Mouse (Mus musculus) hindbrain, embryonic 10.5 days (tissue): ENCODE measurements around the gene Cd22. TPM values are rescaled to one million over a fixed set of nuclear protein-coding genes. Genes with fewer than 3 reads are reported as not detected.
A peak's percentile ranks its signal among the peaks of the same experiment; 100 is the strongest.
"Not testable (repeated sequence)": the region's sequence is repeated elsewhere in the genome, so short reads cannot be mapped to it uniquely, and the experiment has no call there.

ENCODE experiments used
- DNase-seq: peaks from one replicate; pipeline ENCODE4 v3.0.0-alpha.2; 2017; ENCODE audit warnings: low spot score
- H3K27ac ChIP-seq: fragments of 300-500 bp; sonication (generic); 2 replicates; pipeline ENCODE4 v1.5.1; 2016; ENCODE audit warnings: mild to moderate bottlenecking, moderate library complexity
- H3K27me3 ChIP-seq: fragments of 300-500 bp; sonication (generic); 2 replicates; pipeline ENCODE4 v1.6.1; 2016; ENCODE audit warnings: mild to moderate bottlenecking; ENCODE audit not compliant: poor library complexity, insufficient read depth, severe bottlenecking
- H3K36me3 ChIP-seq: fragments of 300-500 bp; sonication (generic); 2 replicates; pipeline ENCODE4 v1.6.1; 2016; ENCODE audit warnings: mild to moderate bottlenecking, moderate library complexity
- H3K4me1 ChIP-seq: fragments of 300-500 bp; sonication (generic); replicated peaks from 2 replicates; pipeline ENCODE4 v1.6.1; 2016; ENCODE audit warnings: mild to moderate bottlenecking
- H3K4me3 ChIP-seq: fragments of 300-500 bp; sonication (generic); 2 replicates; pipeline ENCODE4 v1.5.1; 2016; ENCODE audit warnings: mild to moderate bottlenecking, moderate library complexity
- H3K9me3 ChIP-seq: fragments of 300-500 bp; sonication (generic); 2 replicates; pipeline ENCODE4 v1.6.1; 2016; ENCODE audit warnings: mild to moderate bottlenecking, moderate library complexity
- WGBS: fragments of 180-500 bp; shearing (Covaris S2); methylation state at CpG from one replicate; pipeline ENCODE4 v1.1.7; 2016; 5-methylcytosine and 5-hydroxymethylcytosine counted together
- polyA plus RNA-seq: library from polyadenylated mRNA; unstranded; fragments of >200 nt; fragmentation: Nextera tagmentation; extraction: Ambion mirVana; gene quantifications from 2 replicates; pipeline ENCODE4 v1.2.1, GENCODE M21; 2016

The Cd22 gene
- 0.11 TPM in 1 of 2 replicates, not detected in the other for polyA plus RNA-seq

DNA sequence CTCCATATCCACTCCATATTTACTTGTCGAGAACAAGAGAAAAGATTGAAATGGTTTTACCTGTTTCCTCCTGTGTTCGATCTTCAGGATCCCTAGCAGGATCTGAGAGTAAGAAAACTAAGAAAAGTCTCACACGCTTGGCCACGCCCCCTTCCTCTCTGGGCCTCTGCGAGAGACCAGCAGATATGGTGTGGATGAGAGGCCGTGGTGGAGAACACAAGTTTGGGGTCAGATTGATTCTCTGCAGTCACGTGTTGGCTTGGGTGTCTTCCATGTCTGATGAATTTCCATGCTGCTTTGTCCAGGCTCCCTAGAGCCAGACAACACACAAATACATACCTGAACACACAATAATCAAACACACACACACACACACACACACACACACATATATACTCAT lies at the start of gene Cd22:
TSS of gene Cd22 (minus strand) at position 167 of the 400 bp plus-strand sequence.
- 76% methylated on average over 7 of the region's 7 CpGs for WGBS
- DNase-seq, result no peak
- Histone ChIP-seq H3K27ac (no peak within 1 kb of the TSS), H3K4me1 (no peaks in the 10 kb centered on the region), H3K36me3 (no peaks in the 10 kb centered on the region), H3K9me3 (0 out of 2 replicates have a peak, but pooled peaks cover 4% of the 10 kb centered on the region), H3K27me3 (no peaks in the 10 kb centered on the region), H3K4me3 (no peak within 1 kb of the TSS)

DNA sequence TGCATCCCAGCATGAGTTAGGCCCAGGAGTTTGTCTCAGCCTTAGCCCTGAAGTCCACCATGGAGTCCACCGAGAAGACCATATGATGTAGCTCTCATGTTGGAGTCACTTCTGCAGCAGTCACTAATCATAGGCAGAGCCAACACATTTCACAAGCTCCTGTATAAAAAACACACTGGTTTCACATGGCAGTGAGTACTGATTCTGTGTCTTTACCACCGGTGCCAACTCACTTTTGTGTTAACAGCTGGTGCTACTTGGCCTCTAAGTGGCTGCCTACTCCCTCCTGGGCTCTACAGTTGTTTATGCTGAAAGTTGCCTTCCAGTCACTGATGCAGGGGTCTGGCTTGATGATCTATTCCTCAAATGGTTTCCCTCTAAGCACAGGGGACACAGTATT lies 44.4 kb upstream of the Cd22 start, which contains the start of gene Hamp2:
TSS of gene Hamp2 (minus strand) at position 101 of the 400 bp plus-strand sequence.
- H3K27ac ChIP-seq, H3K4me1 ChIP-seq, DNase-seq, H3K4me3 ChIP-seq, H3K27me3 ChIP-seq, H3K9me3 ChIP-seq, H3K36me3 ChIP-seq: not testable (repeated sequence)
- WGBS, result 80% methylated on average over 2 of the region's 2 CpGs

DNA sequence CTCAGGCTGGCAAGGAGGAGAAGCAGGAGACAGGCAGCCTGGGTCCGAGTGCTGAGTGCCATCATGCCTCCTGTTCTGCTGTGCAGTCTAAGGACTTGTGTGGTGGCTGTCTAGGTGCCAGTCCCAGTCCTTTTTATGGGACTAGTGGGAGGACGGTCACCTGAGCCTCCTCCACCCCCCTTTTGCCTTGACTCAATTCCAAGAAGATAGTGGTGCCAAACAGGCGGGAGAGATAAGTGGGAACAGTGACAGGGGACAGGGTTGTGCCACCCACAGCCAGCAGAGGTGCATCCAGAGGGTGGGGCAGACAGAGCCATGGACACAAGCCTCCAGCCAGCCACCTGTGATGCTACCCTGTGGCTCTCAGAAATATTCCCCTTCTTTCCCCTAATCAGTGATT lies 43.9 kb upstream of the Cd22 start:
- no peak overlapping the region for H3K4me3 ChIP-seq
- no peak for DNase-seq
- H3K36me3 ChIP-seq, result no peaks in the 10 kb centered on the region
- no peak overlapping the region for H3K27ac ChIP-seq
- no peaks in the 10 kb centered on the region for H3K4me1 ChIP-seq
- no peaks in the 10 kb centered on the region for H3K9me3 ChIP-seq
- 79% methylated on average over 3 of the region's 3 CpGs for WGBS
- H3K27me3 ChIP-seq, result no peaks in the 10 kb centered on the region

- H3K9me3 ChIP-seq, DNase-seq: not testable (repeated sequence)
- WGBS, result 54% methylated on average over 3 of the region's 3 CpGs
Measured at GRCm38 (mm10) chr7:30922490-30922889, 42.3 kb upstream of the Cd22 start.

DNA sequence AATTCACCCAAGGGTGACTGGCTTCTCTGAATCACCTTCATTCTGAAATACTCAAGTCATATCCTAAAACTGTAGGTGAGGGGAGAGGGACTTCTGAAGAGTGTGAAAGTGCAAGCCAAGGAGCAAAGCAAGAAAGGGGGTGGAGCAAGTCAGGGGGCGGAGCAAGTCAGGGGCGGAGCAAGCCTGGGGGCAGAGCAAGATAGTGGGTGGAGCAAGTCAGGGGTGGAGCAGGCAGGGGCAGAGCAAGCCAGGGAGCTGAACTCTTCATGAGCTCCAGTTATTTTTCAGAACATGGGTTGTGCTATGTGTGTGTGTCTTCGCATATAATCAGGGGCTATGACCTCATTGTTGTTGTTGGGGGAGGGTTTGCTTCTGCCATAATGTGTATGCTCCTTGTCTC lies 40.1 kb upstream of the Cd22 start:
- H3K4me1 ChIP-seq, result peaks cover 7% of the 10 kb centered on the region
- no peak for DNase-seq
- H3K36me3 ChIP-seq, result no peaks in the 10 kb centered on the region
- H3K27me3 ChIP-seq, result no peaks in the 10 kb centered on the region; the same call in 1 of the 2 replicates
- H3K27ac ChIP-seq, result no peak overlapping the region
- WGBS, result 67% methylated on average over 3 of the region's 3 CpGs
- no peaks in the 10 kb centered on the region for H3K9me3 ChIP-seq
- no peak overlapping the region for H3K4me3 ChIP-seq

More at GRCm38 (mm10) chr7:30922490-30922889, 42.3 kb upstream of the Cd22 start:
- not testable (repeated sequence) for H3K4me1 ChIP-seq, H3K36me3 ChIP-seq, H3K27me3 ChIP-seq, H3K4me3 ChIP-seq, H3K27ac ChIP-seq

DNA sequence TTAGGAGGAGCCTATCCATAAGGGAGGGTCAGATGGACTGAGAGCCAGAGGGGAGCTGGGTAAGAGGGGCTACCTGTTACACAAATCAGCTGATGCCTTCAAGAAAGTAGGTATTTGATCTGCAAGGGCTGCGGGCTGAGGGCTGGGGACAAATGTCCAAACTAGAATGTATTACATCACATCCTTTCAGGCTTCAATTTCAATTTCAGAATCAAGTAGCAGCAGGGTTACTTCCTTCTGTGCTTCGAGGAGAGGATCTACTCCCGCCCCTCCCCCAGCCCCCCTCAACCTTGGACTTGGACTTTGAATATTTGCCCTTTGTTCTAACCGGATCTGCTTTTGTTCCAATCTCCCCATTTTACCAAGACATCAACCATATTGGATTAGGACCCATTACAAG lies 37.1 kb upstream of the Cd22 start:
- no peak overlapping the region for H3K4me3 ChIP-seq
- no peaks in the 10 kb centered on the region; the same call in 1 of the 2 replicates for H3K27me3 ChIP-seq
- H3K4me1 ChIP-seq, result peaks cover 7% of the 10 kb centered on the region
- H3K9me3 ChIP-seq, result no peaks in the 10 kb centered on the region
- H3K27ac ChIP-seq, result no peak overlapping the region
- WGBS, result 57% methylated on average over 4 of the region's 4 CpGs
- no peak for DNase-seq
- no peaks in the 10 kb centered on the region for H3K36me3 ChIP-seq

GRCm38 (mm10) chr7:30916713-30917112 lies 36.6 kb upstream of the Cd22 start:
- DNase-seq, result no peak
- peaks cover 7% of the 10 kb centered on the region for H3K4me1 ChIP-seq
- WGBS, result 32% methylated on average over 6 of the region's 6 CpGs
- H3K27me3 ChIP-seq, result no peaks in the 10 kb centered on the region; the same call in 1 of the 2 replicates
- H3K4me3 ChIP-seq, result no peak overlapping the region
- H3K27ac ChIP-seq, result no peak overlapping the region
- H3K36me3 ChIP-seq, result no peaks in the 10 kb centered on the region
- no peaks in the 10 kb centered on the region for H3K9me3 ChIP-seq

GRCm38 (mm10) chr7:30914732-30915131 lies 34.6 kb upstream of the Cd22 start, which contains the start of gene Mag:
Gene Mag, minus strand, starts transcription at chr7:30914873.
- Histone ChIP-seq H3K27me3 (no peaks in the 10 kb centered on the region; the same call in 1 of the 2 replicates), H3K27ac (no peak within 1 kb of the TSS), H3K36me3 (no peaks in the 10 kb centered on the region), H3K4me3 (no peak within 1 kb of the TSS), H3K9me3 (no peaks in the 10 kb centered on the region), H3K4me1 (peaks cover 7% of the 10 kb centered on the region)
- DNase-seq, result no peak
- WGBS, result 77% methylated on average over 8 of the region's 8 CpGs

DNA sequence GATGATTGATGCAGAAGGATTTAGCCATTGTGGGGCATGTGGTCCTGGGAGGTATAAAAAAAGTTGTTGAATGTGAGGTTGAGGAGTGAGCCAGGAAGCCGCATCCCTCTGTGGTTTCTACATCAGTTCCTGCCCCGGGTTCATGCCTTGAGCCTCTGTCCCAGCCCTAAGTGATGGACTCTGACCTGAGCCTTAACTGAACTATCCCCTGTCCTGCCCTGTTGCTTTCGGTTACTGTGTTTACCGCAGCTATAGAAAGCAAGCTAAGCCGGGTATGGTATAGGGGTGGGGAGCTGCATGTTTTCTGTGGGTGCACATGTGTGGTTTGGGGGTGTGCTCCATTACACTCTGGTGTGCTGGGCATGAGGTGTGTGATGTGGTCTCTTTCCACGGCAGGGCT lies 29.6 kb upstream of the Cd22 start:
- Histone ChIP-seq H3K4me1 (peaks cover 12% of the 10 kb centered on the region), H3K9me3 (no peaks in the 10 kb centered on the region), H3K36me3 (no peaks in the 10 kb centered on the region), H3K4me3 (no peak overlapping the region), H3K27me3 (peaks cover 9% of the 10 kb centered on the region; the same call in 1 of the 2 replicates), H3K27ac (no peak overlapping the region)
- WGBS, result 83% methylated on average over 6 of the region's 6 CpGs
- DNase-seq, result no peak

DNA sequence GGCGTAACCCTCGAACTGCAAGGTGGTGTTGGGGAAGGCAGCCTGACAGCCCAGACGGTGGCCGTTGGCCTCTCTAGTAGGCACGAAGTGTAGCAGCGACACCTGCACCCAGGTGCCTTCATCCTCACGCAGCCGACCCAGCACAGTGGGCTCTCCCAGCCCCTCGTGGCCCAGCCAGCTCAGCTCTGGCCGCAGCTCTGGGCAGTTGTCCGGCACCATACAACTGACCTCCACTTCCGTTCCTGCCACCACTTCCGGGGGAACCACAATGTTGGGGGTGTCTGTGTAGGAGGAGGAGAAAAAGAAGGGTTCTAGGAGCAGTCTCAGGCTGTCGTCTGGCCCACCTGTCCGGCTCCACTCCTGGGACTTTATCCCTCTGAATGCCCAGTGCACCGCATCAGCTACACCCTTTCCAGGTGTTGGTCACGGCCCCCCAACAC lies 28.9 kb upstream of the Cd22 start:
- Histone ChIP-seq H3K27me3 (peaks cover 9% of the 10 kb centered on the region; the same call in 1 of the 2 replicates), H3K9me3 (no peaks in the 10 kb centered on the region), H3K36me3 (no peaks in the 10 kb centered on the region), H3K27ac (no peak overlapping the region), H3K4me1 (peaks cover 12% of the 10 kb centered on the region), H3K4me3 (peak overlapping the region; percentile 48)
- no peak for DNase-seq
- WGBS, result 29% methylated on average over 16 of the region's 17 CpGs

DNA sequence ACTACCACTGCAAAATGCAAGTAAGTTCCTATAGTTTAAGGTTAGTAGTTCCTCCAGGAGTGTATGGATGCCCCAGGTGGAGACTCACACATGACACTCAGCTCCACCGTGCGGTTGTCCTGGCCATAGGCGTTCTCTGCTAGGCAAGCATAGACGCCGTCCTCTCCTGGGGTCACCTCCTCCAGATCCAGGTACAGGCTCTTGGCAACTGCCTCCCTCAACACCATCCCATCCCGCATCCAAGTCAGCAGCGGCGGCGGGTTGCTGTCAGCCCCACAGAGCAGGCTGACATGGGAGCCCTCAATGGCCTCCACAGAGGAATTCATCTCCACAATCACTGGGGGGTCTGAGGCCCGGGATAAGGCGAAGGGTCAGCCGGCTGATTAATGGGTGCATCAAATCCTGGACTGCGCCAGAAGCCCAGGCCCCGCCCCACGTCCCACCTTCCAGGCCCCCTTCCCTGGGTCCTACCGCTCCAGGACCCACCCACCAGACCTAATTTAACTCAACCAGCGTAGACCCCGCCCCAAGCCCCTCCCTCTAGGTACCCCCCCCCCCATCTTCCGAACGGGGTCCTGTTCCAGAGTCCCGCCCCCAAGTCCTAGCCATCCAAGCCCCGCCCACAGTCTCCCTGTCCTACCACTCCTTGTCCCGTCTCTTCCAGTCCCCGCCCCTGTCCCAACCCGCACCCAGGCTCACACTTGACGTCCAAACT lies 28.3 kb upstream of the Cd22 start:
- peak overlapping the region; percentile 48 for H3K4me3 ChIP-seq
- no peak overlapping the region for H3K27ac ChIP-seq
- no peaks in the 10 kb centered on the region for H3K9me3 ChIP-seq
- peak; percentile 65 for DNase-seq
- WGBS, result 2% methylated on average over 26 of the region's 26 CpGs
- H3K4me1 ChIP-seq, result peaks cover 12% of the 10 kb centered on the region
- no peaks in the 10 kb centered on the region for H3K36me3 ChIP-seq
- peaks cover 9% of the 10 kb centered on the region; the same call in 1 of the 2 replicates for H3K27me3 ChIP-seq

DNA sequence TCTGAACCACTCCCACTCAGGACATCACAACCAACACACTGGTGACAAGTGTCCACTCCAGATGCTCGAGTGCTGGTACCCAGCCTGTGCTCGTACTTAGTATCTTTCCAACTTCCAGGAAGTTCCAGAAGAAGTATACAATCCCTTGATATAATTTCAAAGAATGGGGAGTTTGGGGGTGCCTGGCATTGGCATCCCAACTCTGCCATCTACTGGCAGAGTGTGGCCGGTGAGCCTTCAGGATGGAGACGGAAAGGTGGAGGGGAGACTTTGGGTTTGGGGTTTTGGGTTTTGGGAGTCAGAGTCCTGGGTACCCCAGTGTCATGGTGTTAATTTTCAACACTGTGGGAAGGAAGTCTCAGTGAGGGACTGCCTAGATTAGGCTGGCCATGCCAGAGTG lies 23.9 kb upstream of the Cd22 start:
- H3K27me3 ChIP-seq, result peaks cover 9% of the 10 kb centered on the region; the same call in 1 of the 2 replicates
- 54% methylated on average over 4 of the region's 4 CpGs for WGBS
- no peak overlapping the region for H3K4me3 ChIP-seq
- peaks cover 15% of the 10 kb centered on the region for H3K4me1 ChIP-seq
- DNase-seq, result no peak
- no peaks in the 10 kb centered on the region for H3K36me3 ChIP-seq
- H3K27ac ChIP-seq, result no peak overlapping the region
- H3K9me3 ChIP-seq, result no peaks in the 10 kb centered on the region

GRCm38 (mm10) chr7:30895217-30895616 lies 15.1 kb upstream of the Cd22 start:
- Histone ChIP-seq H3K36me3 (no peaks in the 10 kb centered on the region), H3K27me3 (no peaks in the 10 kb centered on the region), H3K27ac (no peak overlapping the region), H3K4me1 (peaks cover 16% of the 10 kb centered on the region; the same call in 1 of the 2 replicates), H3K9me3 (no peaks in the 10 kb centered on the region), H3K4me3 (no peak overlapping the region)
- DNase-seq, result no peak
- WGBS, result 87% methylated on average over 3 of the region's 3 CpGs
